Mouse (Mus musculus) frontal cortex, postnatal 10 days (tissue): ENCODE measurements around the gene Vmn2r121.

Experiments used
- DNase-seq, 2 experiments: peaks; one replicate each; pipeline ENCODE4 v3.0.0; 2022; ENCODE audit warnings: low spot score in 2 of 2, mixed read lengths in 1 of 2

The Vmn2r121 gene

DNA sequence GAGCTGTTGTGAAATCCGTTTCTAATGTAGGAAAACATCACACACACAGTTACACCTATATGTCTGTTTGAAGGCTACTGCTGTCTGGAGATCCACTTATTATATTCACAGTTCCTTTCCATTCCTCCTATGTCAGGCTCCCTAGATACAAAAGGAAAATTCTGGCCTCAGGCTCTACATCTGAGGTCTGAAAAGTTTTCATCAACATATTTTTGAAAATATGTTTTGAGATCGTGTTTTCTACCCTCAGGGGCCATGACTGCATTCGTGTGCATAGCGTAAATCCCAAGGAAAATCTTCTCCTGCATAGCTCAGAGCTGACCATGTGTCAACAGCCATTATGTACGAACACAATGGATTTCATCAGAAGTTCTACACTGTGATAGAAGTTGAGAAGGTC, at the start of gene Vmn2r121:
Gene Vmn2r121, minus strand, starts transcription at position 101 of the 400 bp plus-strand sequence.
- no peak for DNase-seq
